Mouse (Mus musculus) kidney, adult 9 months (tissue): ENCODE results near the gene Plekhm2.

Source experiments
- DNase-seq: peaks from one replicate; pipeline ENCODE4 v3.0.0; 2022

Plekhm2 gene

DNA sequence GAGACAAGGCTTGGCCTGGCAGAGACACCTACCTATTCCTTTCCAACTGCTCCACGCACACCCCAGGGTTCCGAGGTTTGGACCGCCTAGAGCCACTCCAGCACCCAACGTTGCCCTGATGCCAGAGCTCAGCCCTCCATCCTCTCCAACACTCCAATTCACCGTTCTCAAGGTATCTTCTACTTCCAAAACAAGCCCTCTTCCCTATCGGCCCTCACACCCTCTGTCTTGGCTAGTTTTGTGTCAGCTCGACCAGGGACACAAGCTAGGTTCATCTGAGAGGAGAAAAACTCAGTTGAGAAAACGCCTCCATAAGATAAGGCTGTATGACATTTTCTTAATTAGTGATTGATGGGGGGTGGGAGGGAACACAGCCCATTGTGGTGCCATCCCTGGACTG, at the start of gene Plekhm2:
Gene Plekhm2 (minus strand): TSS at position 101 of the 400 bp plus-strand sequence.
- no peak for DNase-seq

DNA sequence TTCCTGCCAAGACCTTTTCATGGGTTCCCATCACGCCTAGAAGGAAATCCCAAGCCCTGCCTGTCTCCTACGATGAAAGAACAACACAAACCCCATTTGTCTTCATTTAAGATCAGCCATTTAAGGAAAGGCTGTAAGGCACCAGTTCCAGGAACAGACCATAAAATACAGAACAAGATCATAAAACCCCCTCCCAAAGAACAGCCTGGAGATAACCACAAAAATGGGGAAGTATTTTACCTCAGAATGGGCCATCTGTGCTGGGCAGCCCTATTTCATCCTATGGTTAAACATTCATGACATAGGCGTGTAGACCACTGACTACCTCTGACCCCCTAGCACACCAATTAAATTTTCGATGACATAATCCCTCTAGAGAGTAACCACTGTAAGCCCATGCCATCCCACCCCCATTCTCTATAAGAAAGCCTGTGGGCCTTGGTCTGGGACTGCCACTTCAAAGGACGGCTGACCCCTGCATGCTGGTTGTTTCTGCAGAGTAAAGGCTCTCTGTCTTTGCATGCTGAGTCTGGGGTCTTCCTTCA, 49.0 kb upstream of the Plekhm2 start:
- DNase-seq = no peak

DNA sequence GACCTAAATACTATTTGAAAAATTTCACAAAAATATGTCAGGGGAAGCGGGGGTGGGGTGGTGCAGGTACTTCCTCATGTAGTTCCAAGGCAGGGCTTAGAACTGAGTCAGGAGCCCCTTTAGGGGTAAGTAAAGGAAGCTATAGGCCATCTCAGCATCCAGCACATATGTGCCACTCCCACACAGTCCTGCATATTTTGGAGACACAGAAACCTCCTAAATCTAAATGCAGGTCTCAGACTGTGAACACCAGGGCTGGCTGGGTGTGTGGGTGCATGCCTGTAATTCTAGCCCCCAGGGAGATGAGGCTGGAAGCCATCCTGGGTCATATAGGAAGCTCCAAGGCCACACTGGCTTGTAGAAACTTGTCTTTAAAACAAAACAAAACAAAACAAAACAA, 46.6 kb upstream of the Plekhm2 start:
- no peak for DNase-seq

DNA sequence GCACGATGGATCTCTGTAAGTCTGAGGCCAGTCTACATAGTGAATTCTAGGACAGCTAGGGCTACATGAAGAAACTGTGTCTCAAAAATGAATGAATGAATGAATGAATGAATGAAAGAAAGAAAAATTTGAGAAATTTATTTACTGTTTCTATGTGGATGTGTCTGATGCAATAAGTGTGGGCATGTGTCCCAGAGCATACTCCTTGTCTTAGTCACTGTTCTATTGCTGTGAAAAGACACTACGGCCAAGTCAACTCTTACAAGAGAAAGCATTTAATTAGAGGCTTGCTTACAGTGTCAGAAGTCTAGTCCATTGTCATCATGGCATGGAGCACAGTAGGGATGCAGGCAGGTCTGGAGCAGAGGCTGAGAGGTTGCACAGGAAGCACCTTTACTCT, 44.3 kb upstream of the Plekhm2 start:
- no peak for DNase-seq

DNA sequence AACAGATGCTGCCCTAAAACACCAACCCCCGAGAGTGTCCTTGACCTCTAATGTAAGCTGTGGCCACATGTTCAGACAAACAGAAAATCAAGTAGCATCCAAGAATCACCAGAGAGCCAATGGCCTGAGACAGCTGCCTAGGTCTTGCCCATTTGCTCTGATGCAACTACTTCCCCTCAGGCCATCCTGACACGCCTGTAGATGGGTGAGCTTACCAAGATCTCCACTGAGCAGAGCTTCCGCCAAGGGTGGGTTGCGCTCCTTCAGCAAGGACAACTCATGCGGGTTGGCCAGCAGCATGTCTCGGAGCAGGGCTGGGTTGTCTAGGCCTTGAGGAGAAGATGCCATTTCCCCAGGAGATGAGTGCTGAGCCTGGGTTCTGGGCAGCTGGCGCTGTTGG, 43.3 kb upstream of the Plekhm2 start:
- no peak for DNase-seq

DNA sequence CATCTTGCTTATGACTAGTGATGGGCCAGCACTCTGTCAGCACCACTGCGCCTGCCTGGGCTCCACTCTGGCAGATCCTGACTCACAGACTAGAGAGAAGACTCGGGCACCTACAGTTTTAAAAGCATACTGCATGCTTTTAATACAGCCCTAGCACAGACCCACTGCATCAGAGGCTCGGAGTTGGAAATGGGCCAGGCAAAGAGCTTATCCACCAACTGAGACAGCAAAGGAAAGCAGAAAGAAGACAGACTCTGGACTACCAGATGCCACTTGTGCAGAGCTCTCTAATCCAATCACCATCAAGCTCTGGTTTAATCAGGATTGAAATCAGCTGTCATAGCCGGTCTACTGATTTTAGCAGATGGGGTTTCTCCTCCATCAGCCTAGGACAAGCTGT, 40.6 kb upstream of the Plekhm2 start:
- no peak for DNase-seq

DNA sequence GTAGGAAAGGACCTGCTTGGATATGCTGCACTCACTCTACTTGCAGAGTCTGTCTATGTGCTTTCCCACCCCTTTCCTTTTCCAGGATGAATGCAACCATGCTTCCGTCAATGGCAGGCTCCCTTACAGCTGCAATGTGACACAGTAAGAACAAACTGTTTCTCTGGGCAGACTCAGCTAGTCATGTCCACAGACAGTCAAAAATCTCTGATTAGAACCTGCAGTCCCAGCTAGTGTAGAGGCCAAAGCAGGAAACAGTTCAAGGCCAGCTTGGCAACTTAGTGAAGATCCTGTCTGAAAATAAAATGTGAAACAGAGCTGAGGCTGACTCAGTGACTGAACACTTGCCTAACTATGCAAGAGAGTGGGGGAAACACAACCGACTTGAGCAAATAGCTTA, 39.9 kb upstream of the Plekhm2 start:
- no peak for DNase-seq

DNA sequence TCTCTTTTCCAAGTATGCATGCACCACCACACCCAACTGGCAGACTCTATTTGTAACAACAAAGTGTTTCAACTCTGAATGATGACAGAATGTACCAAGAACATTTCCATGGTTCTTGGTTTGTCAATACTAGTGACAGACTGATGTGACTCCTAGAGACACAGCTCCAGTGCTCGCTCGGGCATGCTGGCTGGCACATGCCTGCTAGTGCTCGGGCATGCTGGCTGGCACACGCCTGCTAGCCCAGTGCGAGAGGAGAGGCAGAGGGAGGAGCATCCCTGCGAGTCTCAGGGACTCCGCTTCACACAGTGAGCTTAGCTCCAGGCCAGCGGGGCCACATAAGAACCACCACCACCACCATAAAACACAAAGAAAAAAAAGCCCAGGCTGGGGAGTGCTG, 30.0 kb upstream of the Plekhm2 start:
- no peak for DNase-seq

DNA sequence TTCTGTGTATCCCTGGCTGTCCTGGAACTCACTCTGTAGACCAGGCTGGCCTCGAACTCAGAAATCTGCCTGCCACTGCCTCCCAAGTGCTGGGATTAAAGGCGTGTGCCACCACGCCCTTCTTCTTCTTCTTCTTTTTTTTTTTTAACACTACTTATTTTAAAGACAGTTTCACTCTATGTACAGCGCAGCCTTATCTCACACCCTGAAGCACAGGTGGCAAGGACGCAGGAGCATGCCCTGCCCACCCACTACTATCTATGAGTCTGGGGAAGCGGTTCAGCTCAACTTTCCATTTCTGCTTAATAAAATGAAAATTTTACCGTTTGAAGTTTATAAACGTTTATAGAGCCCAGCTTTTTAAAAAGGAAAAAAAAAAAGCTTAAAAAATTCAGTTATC, 23.8 kb upstream of the Plekhm2 start:
- no peak for DNase-seq

DNA sequence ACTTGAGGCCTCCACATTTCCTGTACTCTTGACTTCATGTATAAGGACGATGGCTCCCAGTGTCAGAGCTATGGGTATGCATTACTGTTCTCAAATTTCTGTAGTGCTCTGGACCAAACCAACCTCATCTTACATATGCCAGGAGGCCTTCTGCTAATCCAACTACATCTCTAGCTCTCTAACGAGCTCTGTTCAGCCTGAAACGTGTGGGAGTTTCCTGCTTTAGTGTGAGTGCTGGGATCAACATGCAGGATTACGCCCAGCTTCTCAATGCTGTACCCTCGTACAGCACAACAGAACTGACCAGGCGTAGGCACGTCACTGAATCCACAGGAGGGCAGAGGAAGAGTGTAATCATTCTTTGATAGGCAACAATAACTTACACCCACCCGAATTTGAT, 21.8 kb upstream of the Plekhm2 start:
- no peak for DNase-seq

DNA sequence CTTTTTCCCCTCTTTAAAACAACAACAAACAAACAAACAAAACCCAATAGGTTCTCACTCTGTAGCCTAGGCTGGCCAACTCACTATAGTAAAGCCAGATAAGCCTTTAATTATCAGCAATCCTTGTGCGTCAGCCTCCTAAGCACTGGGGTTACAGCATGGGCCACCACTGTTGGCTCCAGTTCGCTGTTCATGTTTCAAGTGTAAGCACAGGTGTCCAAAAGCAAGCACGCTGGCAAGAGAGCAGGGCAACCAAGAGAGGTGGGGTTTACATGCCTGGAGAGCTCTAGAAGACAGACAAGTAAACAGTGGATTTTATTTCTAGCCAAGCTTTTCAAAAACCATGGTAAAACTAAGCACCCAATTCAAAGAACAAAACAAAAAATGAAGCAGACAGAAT, 21.4 kb upstream of the Plekhm2 start:
- no peak for DNase-seq

DNA sequence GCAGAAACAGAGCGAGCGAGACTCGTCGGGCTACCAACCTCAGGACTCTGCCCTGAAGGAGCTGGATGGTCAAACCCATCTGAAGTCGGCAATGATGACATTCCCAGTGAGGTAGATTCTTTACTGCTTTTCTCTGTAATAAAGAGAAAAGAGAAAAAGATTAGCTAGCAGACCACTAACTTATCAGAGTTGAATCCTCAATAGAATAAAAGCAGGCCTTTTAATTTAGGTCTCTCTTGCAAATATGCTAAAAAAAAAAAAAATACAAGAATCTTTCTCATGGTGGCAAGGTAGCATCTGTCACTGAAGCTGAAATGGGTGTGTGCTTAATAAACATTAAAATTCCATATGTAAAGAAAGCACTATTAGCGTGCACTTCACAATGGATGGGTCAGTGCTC, 20.8 kb upstream of the Plekhm2 start, which contains the start of gene Rsc1a1:
Gene Rsc1a1 (minus strand): TSS at position 101 of the 400 bp plus-strand sequence.
- no peak for DNase-seq

DNA sequence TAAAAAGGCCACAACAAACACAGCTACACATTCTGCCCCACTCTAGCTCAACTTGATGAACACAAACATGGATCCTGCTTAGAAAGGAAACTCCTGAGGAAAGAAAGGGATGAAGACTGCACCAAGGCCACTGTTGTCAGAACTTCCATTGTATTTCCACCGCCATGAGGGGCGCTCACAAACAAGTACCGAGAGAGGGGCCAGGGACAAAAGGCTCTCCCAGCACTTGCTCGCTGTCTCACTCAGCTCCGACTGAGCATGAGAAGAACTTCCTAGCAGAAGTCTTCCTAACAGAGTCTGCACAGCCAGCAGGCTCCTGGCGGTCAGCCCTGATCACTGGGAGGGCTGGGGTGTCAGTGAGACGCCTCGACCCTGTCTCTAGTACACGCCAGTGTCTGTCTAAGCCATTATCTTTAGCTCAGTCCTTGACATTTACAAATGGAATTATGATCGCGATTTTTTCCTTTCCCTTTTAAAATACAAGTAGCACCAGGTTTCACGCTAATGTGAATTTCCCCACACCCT, 18.1 kb upstream of the Plekhm2 start:
- no peak for DNase-seq

DNA sequence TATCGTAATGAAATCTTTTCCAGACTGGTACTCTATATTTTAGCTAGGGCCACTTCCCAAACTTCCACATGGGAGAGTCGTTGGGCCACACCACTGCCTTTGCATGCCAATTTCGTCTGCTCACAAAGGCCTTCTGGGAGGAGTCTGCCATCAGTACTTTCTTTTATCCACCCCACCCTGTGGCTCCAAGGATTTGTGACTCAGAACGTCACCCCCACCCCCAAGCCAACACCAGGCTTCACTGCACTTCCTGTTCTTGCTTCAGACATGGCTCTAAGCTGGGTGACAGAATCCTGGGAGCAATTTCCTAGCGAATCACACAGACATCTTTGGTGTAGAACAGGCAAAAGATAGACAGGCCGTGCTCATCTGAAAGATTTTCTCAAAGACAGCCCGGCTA, 17.1 kb upstream of the Plekhm2 start:
- no peak for DNase-seq

DNA sequence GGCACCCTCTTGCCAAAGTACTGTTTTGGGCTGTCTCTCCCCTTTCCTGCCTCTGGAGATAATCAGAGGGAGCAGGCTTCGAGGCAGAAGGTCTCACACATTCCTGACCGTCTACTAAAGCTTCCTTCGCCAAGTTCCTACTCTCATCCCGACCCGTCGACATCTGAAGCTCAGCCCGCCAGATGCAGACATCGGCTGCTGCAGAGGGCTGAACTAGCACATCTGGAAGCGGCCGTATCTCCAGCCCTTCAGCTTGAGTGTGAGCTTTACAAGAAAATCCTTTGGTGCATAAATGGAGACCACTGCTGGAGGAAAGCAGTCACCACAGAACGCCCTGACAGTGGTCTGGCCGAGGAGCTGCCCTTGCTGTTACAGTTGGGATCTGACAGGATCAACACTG, 16.2 kb upstream of the Plekhm2 start:
- DNase-seq = no peak

DNA sequence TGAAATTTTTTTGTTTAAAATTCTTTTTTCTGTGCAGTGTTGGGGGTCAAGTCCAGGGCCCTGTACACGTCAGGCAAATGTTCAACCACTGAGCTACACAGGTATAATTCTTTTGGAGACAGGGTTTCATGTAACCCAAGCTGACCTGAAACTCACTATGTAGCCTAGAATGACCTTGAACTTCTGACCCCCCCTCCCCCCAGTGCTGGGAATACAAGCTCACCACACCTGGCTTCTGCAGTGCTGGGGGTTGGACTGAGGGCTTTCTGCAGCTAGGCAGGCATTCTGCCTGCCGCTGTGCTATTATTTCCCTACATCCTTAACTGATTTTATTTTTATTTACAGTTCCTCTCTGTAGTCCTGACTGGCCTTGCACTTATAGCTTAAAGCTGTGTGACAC, 14.3 kb upstream of the Plekhm2 start:
- DNase-seq = no peak

DNA sequence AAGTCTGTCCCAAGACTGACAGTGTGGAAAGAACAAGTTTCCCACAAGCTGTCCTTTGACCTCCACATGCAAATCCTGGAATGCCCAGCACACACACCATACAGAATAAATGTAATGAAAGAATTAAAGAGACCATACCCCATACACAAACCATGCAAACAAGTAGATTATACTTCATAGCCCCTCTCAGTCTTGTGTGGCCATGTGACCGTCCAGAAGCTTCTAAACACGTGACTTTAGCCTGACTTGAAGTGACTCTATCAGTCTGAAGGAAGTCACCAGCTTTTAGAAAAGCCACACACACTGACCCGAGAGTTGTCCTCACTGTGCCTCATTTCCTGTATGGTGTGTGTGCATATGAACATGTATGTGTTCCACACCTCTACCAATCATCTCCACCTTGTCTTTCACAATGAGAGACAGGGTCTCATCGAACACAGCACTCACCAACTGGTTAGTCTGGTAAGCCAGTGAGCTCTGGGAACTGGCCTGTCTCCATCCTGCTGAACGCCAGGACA, 11.8 kb upstream of the Plekhm2 start:
- no peak for DNase-seq

DNA sequence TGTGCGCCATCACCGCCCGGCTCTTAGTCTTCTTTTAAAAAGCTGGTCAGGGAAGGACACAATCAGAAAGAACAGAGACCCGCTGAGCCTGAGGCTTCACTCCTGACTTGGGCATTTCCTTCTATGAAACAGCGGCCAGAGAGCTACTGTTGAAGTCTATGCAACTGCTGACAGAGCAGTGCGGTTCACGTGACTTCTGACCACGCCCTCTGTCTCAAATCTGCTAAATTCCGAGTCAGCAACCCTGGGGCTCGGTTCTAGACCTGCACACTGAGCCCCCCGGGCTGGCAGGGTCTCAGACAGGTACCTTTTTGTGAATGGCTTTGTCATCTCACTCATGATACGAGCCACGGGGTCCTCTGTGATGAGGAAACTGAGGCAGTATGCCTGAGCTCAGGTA, 7.6 kb upstream of the Plekhm2 start:
- peak; percentile 41 for DNase-seq

DNA sequence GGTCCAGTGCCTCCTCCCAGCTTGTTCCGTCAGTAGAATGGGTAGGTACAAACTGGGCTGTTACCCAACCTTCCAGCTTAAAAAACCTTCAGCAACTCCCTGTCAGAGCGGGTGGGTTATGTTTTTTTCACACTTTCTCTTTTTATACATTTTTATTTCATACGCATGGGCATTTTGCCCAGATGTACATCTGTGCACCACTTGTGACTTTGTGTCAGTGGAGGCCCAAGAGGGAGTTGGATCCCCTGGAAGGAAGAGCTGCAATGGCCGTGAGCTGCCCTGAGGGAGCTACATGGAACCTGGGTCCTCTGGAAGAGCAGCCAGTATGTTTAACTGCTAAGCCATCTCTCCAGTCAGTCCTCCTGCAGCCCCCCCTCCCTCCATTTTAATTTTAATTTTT, 6.7 kb upstream of the Plekhm2 start:
- DNase-seq = no peak

DNA sequence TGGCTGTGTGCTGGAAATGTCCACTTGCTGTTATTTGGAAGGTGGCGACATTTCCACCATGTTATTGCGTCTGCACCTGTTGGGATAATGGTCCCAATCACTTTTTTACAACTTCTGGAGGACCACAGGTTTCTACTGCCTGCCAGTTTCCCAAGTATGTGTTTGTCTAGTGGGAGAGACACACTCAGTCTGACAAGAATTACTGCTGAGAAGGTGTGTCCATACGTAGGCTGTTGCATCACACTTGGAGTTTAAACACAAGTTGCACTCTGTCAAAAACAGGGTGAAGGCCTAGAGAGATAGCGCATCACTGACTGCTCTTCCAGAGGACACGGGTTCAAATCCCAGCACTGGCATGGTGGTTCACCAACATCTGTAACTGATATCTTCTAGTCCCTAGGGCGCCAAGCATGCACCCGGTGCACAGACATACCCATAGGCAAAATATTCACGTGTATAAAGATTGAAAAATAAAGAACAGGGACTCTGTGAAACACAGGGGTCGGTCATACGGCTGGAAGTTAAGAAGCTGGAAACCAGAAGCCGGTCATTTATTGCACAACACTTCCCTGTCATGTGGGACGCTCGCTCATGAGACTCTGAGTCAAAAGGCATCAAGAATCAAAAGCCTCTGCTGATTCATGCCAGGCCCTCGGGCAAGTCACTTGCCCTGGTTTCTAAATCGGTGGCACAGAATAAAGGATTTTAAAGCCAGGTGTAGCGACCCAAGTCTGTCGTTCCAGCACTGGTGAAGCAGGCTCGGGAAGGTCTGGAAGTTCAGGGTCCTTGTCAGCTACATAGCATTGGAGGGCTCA, 5.4 kb upstream of the Plekhm2 start:
- no peak for DNase-seq

DNA sequence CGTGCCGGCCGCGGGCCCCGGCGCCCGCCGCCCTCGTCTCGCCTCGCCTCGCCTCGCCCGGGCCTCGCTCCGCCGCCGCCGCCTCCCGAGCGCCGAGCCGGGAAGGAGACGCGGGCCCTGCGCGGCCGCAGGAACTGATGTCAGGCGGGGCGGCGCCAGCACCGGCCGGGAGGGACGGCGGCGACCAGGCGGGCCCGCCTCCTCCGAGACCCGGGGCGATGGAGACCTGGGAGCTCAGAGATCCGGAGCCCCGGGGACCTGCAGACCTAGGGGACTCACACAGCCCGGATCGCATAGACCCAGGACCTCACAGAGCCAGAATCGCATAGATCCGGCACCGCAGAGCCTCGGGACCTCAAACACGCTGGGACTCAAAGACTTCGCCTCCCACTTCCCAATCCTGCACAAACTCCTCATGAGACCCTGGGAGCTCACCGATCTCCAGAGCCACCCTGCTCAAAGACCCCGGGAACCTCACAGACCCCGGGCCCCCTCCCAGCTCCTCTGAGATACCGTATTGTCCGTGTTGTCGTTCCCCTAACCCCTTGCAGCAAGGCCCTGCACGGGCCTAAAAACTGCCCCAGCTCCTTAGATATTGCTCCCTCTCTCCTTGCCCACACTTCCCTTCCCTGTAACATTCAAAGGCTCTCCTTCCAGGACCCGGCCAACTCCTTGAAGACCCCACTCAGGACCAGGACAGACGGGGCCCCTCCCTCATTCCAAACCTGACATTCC, 521 bp downstream of the Plekhm2 start:
- peak; percentile 71 for DNase-seq

DNA sequence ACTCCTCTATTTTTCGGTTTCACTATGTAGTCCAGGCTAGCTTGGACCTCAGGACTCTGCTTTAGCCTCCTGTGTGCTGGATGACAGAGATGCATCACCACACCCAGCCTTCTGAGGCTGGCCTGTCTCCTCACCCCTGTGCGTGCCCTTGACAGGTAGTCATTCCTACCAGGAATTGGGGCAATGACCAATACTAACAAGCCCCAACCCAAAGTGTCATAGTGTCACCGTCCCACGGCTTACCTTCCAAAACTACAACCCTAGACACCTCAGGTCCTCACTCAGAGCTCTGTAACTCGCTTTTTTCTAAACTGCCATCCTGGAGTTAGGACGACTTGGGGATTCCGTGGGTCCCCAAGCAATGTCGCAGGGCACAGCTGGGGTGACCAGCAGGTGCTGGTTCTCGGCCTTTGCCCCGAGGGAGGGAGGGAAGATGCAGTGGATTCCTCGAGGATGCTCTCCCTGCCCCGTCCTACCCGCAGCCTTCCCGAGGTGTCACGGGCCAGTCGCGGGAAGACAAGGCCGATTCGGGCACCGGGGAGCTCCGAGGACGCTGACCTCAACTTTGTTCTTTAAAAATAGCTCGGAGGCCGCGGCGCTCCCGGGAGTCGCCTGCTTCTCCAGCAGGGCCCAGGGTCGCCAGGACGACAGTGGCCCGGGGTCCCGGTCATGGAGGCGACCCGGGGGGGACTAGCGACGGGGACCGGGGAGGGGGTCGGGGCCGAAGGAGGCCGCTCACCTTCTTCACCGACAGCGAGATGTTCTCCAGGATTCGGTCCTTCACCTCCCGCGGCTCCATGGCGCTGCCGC, 1.4 kb downstream of the Plekhm2 start:
- DNase-seq = peak; percentile 27

DNA sequence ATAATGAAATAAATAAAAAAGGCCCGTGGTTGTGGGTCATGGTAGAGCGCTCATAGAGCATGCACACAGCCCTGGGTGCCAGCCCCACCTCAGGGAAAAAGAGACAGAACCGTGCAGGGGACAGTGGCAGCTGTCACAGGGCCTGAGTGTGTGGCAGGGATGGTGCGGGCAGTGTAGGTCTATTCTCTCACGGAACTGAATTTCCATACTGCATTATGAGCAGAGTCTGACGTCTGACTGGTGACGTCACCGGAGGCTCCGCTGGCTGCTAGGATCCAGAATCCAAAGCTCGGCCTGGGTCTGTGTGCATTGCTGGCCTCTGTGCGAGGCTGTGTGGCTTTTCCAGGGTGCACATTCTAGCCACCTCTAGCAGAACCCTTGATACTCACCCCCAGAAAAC, 3.8 kb downstream of the Plekhm2 start:
- DNase-seq = no peak
